Mouse (Mus musculus) liver, embryonic 14.5 days (tissue): ENCODE measurements around the gene Las1l. TPM values are rescaled to one million over a fixed set of nuclear protein-coding genes. Genes with fewer than 3 reads are reported as not detected.
A peak's percentile ranks its signal among the peaks of the same experiment; 100 is the strongest.

Experiments
- ATAC-seq: fragments of 200-750 bp; cut with Nextera tagmentation; 2 replicates; pipeline ENCODE4 v1.8.0; 2017; ENCODE audit warnings: moderate number of reproducible peaks, mild to moderate bottlenecking, moderate library complexity; ENCODE audit not compliant: insufficient read depth
- DNase-seq, 3 experiments: peaks; one replicate each; pipeline ENCODE4 v3.0.0-alpha.2; 2012 to 2013; ENCODE audit warnings: low read depth in 3 of 3, low spot score in 3 of 3
- H3K27ac ChIP-seq: fragments of 300-500 bp; sonication (generic); 2 replicates; pipeline ENCODE4 v1.5.1; 2014; ENCODE audit warnings: moderate library complexity, mild to moderate bottlenecking, control low read depth, inconsistent platforms
- H3K27me3 ChIP-seq: fragments of 300-500 bp; sonication (generic); 2 replicates; pipeline ENCODE4 v1.6.1; 2014; ENCODE audit warnings: mild to moderate bottlenecking, low read length, moderate library complexity; ENCODE audit not compliant: control insufficient read depth, insufficient read depth
- H3K36me3 ChIP-seq: fragments of 300-500 bp; sonication (generic); replicated peaks from 2 replicates; pipeline ENCODE4 v1.6.1; 2014; ENCODE audit warnings: low read depth; ENCODE audit not compliant: control insufficient read depth, insufficient read depth
- H3K4me1 ChIP-seq, 2 experiments: fragments of 200-500 bp in 1 of 2; fragments of 300-500 bp in 1 of 2; sonication (generic) in 1 of 2; replicated peaks; 2 replicates each; pipeline ENCODE4 v1.6.1; 2012 to 2014; ENCODE audit warnings: antibody characterized with exemption in 1 of 2, inconsistent platforms in 1 of 2, low read length in 1 of 2; ENCODE audit not compliant: control insufficient read depth in 2 of 2, insufficient read depth in 2 of 2
- H3K4me2 ChIP-seq: fragments of 300-500 bp; sonication (generic); 2 replicates; pipeline ENCODE4 v1.6.1; 2014; ENCODE audit warnings: low read depth, mild to moderate bottlenecking, control low read depth, moderate library complexity
- H3K4me3 ChIP-seq, 2 experiments: fragments of 200-500 bp in 1 of 2; fragments of 300-500 bp in 1 of 2; sonication (generic) in 1 of 2; 2 replicates each; pipeline ENCODE4 v1.5.1; 2012 to 2014; ENCODE audit warnings: low read depth in 2 of 2, low read length in 2 of 2, mild to moderate bottlenecking in 2 of 2, control low read depth in 1 of 2, inconsistent platforms in 1 of 2, moderate library complexity in 1 of 2; ENCODE audit not compliant: insufficient read depth in 1 of 2
- H3K9ac ChIP-seq: fragments of 300-500 bp; sonication (generic); replicated peaks from 2 replicates; pipeline ENCODE4 v1.6.1; 2014; ENCODE audit warnings: mild to moderate bottlenecking, control low read depth, moderate library complexity
- H3K9me3 ChIP-seq: fragments of 300-500 bp; sonication (generic); 2 replicates; pipeline ENCODE4 v1.6.1; 2016; ENCODE audit warnings: low read length, mixed read lengths; ENCODE audit not compliant: control insufficient read depth
- CTCF ChIP-seq: IDR thresholded peaks from 2 replicates; pipeline ENCODE4 v1.5.1; 2016; ENCODE audit warnings: antibody characterized with exemption, low read depth, control low read depth
- EP300 ChIP-seq: IDR thresholded peaks from 2 replicates; pipeline ENCODE4 v1.6.1; 2016; ENCODE audit warnings: antibody characterized with exemption, low read depth
- WGBS: fragments of 180-500 bp; shearing (Covaris S2); extraction: QIAGEN DNeasy Blood & Tissue Kit; methylation state at CpG from one replicate; pipeline ENCODE4 v1.1.7; 2014; ENCODE audit not compliant: insufficient replicate concordance; 5-methylcytosine and 5-hydroxymethylcytosine counted together
- polyA plus RNA-seq, 2 experiments: library from polyadenylated mRNA; depleted of rRNA in 1 of 2; stranded (reverse) in 1 of 2; unstranded in 1 of 2; fragments of >200 nt; fragmentation: Nextera tagmentation in 1 of 2; extraction: Ambion mirVana in 1 of 2; gene quantifications; 2 replicates each; pipeline versions ENCODE4 v1.2.1 to v1.2.3; 2012 to 2014

Gene Las1l
- polyA plus RNA-seq, 2 experiments: 13.3 to 18.5 TPM

- DNase-seq: no peak
- 0 out of 4 replicates have a peak, but pooled peaks cover 0 to 2% of the 10 kb centered on the region in 2 experiments for H3K4me1 ChIP-seq
Measured at GRCm38 (mm10) chrX:95950776-95951175, 6.0 kb downstream of the Las1l start.

DNA sequence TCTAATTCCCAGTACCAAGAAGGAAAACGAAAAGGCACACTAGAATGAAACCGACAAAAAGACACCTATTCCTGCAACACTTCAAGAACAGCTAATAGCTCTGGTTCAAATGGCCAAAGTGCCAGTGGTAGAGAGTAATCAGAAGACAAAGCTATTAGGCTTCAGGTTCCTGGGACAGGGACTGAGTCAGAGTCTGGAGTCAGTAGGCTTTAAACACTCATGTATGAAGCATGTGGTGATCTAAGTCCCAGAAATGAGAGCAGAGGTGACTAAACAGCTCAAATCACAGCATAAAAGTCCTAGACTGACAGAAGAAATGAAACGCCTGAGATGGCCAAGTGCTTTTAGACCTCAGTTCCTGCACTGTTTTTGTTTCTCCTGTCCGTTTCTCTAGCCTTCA, 8.6 kb downstream of the Las1l start:
- no peak for DNase-seq
- no peak overlapping the region for H3K27ac ChIP-seq
- no peaks in the 10 kb centered on the region for H3K4me1 ChIP-seq
- TF ChIP-seq CTCF: no peak
- no peak for TF ChIP-seq EP300
- no peak overlapping the region for H3K4me3 ChIP-seq
- no peaks in the 10 kb centered on the region for H3K27me3 ChIP-seq
- no peaks in the 10 kb centered on the region for H3K36me3 ChIP-seq
- no peak overlapping the region for H3K4me2 ChIP-seq
- no peak overlapping the region for H3K9ac ChIP-seq
- no peak for ATAC-seq
- WGBS: 65% methylated on average over 4 of the region's 4 CpGs
- H3K9me3 ChIP-seq: no peaks in the 10 kb centered on the region

More at GRCm38 (mm10) chrX:95950776-95951175, 6.0 kb downstream of the Las1l start:
- Histone ChIP-seq H3K4me2 (no peak overlapping the region), H3K27ac (no peak overlapping the region), H3K9me3 (no peaks in the 10 kb centered on the region), H3K36me3 (no peaks in the 10 kb centered on the region), H3K27me3 (no peaks in the 10 kb centered on the region), H3K4me3 (no peak overlapping the region), H3K9ac (no peak overlapping the region)
- no peak for ATAC-seq
- TF ChIP-seq EP300: no peak
- peak; percentile 35; the same call in 1 of the 2 replicates for TF ChIP-seq CTCF
- WGBS: 43% methylated on average over 3 of the region's 3 CpGs

DNA sequence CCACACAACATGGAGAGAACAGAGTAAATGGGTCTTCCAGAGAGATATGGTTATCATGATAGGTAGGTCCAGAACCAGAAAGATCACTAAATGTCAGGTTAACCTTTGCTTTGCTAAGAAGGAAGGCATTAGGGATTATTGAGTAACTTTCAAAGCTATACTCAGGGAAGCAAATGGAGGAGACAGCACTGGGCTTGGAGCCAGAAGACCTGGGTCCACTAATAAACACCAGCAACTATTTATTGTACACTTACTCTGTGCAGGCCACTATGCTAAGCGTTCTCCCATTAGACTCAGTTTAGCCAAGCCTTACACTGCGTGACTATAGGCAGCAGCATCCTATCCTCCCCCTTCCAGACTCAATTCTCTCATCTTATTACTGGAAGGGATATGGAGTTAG, 11.3 kb downstream of the Las1l start:
- Histone ChIP-seq H3K9me3 (no peaks in the 10 kb centered on the region), H3K4me2 (no peak overlapping the region), H3K36me3 (no peaks in the 10 kb centered on the region), H3K4me3 (no peak overlapping the region), H3K4me1 (no peaks in the 10 kb centered on the region), H3K27ac (no peak overlapping the region), H3K27me3 (no peaks in the 10 kb centered on the region), H3K9ac (no peak overlapping the region)
- DNase-seq: no peak
- no peak for TF ChIP-seq EP300
- no peak for TF ChIP-seq CTCF
- no peak for ATAC-seq
- 78% methylated on average over 2 of the region's 2 CpGs for WGBS

DNA sequence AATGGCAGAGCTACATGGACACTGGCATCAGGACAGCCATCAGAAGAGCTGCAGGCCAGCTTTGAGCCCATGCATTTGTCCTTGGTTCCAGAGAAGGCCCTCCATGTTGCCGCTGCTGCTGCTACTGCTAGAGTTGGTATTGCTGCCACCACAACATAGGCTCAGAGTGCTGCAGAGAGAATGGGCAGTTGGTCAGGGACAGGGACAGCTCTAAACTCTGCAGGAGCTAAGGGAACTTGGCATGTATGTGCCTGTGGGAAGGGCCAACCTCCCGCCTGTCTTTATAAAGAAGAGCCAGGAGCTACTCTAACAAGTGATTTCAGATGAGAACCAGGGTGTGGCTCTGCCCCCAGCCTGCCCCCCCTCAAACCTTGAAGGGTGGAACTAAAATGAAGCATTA, 21.3 kb downstream of the Las1l start:
- no peak for ATAC-seq
- Histone ChIP-seq H3K9ac (no peak overlapping the region), H3K27ac (no peak overlapping the region), H3K9me3 (no peaks in the 10 kb centered on the region), H3K36me3 (no peaks in the 10 kb centered on the region), H3K27me3 (no peaks in the 10 kb centered on the region), H3K4me1 (no peaks in the 10 kb centered on the region), H3K4me3 (no peak overlapping the region), H3K4me2 (no peak overlapping the region)
- 78% methylated on average over 2 of the region's 2 CpGs for WGBS
- DNase-seq: no peak
- no peak for TF ChIP-seq EP300

DNA sequence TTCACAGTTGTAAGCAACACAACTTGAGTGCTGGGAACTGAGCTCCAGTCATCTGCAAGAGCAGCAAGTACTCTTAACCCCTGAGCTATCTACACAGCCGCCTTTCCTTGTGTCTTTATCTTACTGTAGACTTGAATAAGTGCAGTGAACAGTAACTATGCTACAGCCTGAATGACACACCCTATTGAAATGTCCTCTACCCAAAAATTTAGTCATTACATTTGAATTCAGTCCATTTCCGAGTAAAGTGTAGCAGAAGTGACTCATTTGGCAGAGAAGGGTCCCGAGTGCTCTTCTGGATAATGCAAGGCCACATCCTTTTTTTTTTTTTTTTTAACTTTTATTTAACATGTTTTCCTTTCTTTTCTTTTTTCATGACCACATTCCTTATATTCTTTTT, 54.0 kb downstream of the Las1l start:
- DNase-seq (no peak), ATAC-seq (no peak)
- H3K9ac ChIP-seq: no peak overlapping the region
- TF ChIP-seq EP300 (no peak), CTCF (no peak)
- H3K36me3 ChIP-seq: no peaks in the 10 kb centered on the region
- H3K4me3 ChIP-seq: no peak overlapping the region
- no peaks in the 10 kb centered on the region for H3K27me3 ChIP-seq
- 50% methylated on average over 3 of the region's 3 CpGs for WGBS
- H3K9me3 ChIP-seq: no peaks in the 10 kb centered on the region
- H3K27ac ChIP-seq: no peak overlapping the region
- no peak overlapping the region for H3K4me2 ChIP-seq
- H3K4me1 ChIP-seq: no peaks in the 10 kb centered on the region

Other genes starting within 250 kb of the Las1l start
- gene Zc3h12b, start 245.3 kb downstream of the Las1l start, polyA plus RNA-seq (2012; rRNA removed): 0.07 and 0.08 TPM in 2 replicates
- 0.14 and 0.17 TPM in 2 replicates for gene Zc3h12b, start 245.3 kb downstream of the Las1l start, polyA plus RNA-seq (2014; fragmentation: Nextera tagmentation; extraction: Ambion mirVana)
- 25.1 and 32.4 TPM in 2 replicates for gene Msn, start 139.1 kb upstream of the Las1l start, polyA plus RNA-seq (2012; rRNA removed)
- gene Msn, start 139.1 kb upstream of the Las1l start, polyA plus RNA-seq (2014; fragmentation: Nextera tagmentation; extraction: Ambion mirVana): 53.0 and 53.3 TPM in 2 replicates